Mouse (Mus musculus) liver, adult 2 months (tissue): ENCODE data around the gene Ttn. TPM values are rescaled to one million over a fixed set of nuclear protein-coding genes. Genes with fewer than 3 reads are reported as not detected.

Source experiments
- DNase-seq: peaks from one replicate; pipeline ENCODE4 v3.0.0-alpha.2; 2011; ENCODE audit warnings: low read depth, low spot score; ENCODE audit errors: extremely low read depth
- H3K27ac ChIP-seq: fragments of 200-500 bp; replicated peaks from 2 replicates; pipeline ENCODE4 v1.5.1; 2012; ENCODE audit warnings: low read depth, mild to moderate bottlenecking, control low read depth, inconsistent platforms, low read length; ENCODE audit not compliant: insufficient read depth
- H3K27me3 ChIP-seq: fragments of 200-500 bp; 2 replicates; pipeline ENCODE4 v1.6.1; 2012; ENCODE audit warnings: mild to moderate bottlenecking, moderate library complexity, low read length, inconsistent platforms; ENCODE audit not compliant: control insufficient read depth, insufficient read depth
- H3K36me3 ChIP-seq: fragments of 200-500 bp; 2 replicates; pipeline ENCODE4 v1.6.1; 2012; ENCODE audit warnings: low read length, inconsistent platforms; ENCODE audit not compliant: control insufficient read depth, insufficient read depth
- H3K4me1 ChIP-seq: fragments of 200-500 bp; 2 replicates; pipeline ENCODE4 v1.6.1; 2011; ENCODE audit warnings: low read length; ENCODE audit not compliant: control insufficient read depth, insufficient read depth
- H3K4me3 ChIP-seq: fragments of 200-500 bp; 2 replicates; pipeline ENCODE4 v1.5.1; 2011; ENCODE audit warnings: low read depth, mild to moderate bottlenecking, control low read depth, low read length, moderate library complexity; ENCODE audit not compliant: insufficient read depth
- H3K79me2 ChIP-seq: fragments of 200-500 bp; 2 replicates; pipeline ENCODE4 v1.6.1; 2012; ENCODE audit warnings: inconsistent platforms, mild to moderate bottlenecking, low read length, moderate library complexity; ENCODE audit not compliant: control insufficient read depth, insufficient read depth
- H3K9ac ChIP-seq: fragments of 200-500 bp; 2 replicates; pipeline ENCODE4 v1.6.1; 2012; ENCODE audit warnings: low read depth, mild to moderate bottlenecking, control low read depth, inconsistent platforms, low read length
- CTCF ChIP-seq: fragments of 200-500 bp; IDR thresholded peaks from 2 replicates; pipeline ENCODE4 v1.5.1; 2011; ENCODE audit warnings: low read depth, low read length, control low read depth
- POLR2A ChIP-seq: fragments of 200-500 bp; IDR thresholded peaks from 2 replicates; pipeline ENCODE4 v1.6.1; 2011; ENCODE audit warnings: low read length, control low read depth; ENCODE audit not compliant: insufficient read depth; ENCODE audit errors: extremely low read depth
- WGBS: fragments of 180-500 bp; shearing (Covaris S2); methylation state at CpG from one replicate; pipeline ENCODE4 v1.1.7; 2018; 5-methylcytosine and 5-hydroxymethylcytosine counted together
- polyA plus RNA-seq: library from polyadenylated mRNA; depleted of rRNA; stranded (reverse); fragments of >200 nt; gene quantifications from 2 replicates; pipeline ENCODE4 v1.2.3, GENCODE M21; 2012; rRNA removed
- total RNA-seq: library from RNA; depleted of rRNA; stranded (reverse); fragments of >200 nt; gene quantifications from 2 replicates; pipeline ENCODE4 v1.2.3, GENCODE M21; 2014; rRNA removed

Gene Ttn
- total and polyA plus RNA-seq, 2 experiments, result 0.01 to 4.9 TPM

GRCm38 (mm10) chr2:76654646-76655045 lies 327.7 kb downstream of the Ttn start:
- Histone ChIP-seq H3K4me1 (no peaks in the 10 kb centered on the region; the same call in 1 of the 2 replicates), H3K79me2 (no peaks in the 10 kb centered on the region), H3K4me3 (no peak overlapping the region), H3K27me3 (no peaks in the 10 kb centered on the region), H3K9ac (no peak overlapping the region), H3K27ac (no peak overlapping the region), H3K36me3 (no peaks in the 10 kb centered on the region)
- TF ChIP-seq POLR2A (no peak), CTCF (no peak)
- 89% methylated on average over 5 of the region's 5 CpGs for WGBS
- no peak for DNase-seq

Other genes starting within 250 kb of the Ttn start
- 17.4 and 17.7 TPM in 2 replicates for gene Ccdc141, start 188.1 kb upstream of the Ttn start, total RNA-seq
- 4.3 and 8.6 TPM in 2 replicates for gene Ccdc141, start 188.1 kb upstream of the Ttn start, polyA plus RNA-seq